Mouse (Mus musculus) cerebellum, adult 11-12 months (tissue): ENCODE data around the gene Myom1.
A peak's percentile ranks its signal among the peaks of the same experiment; 100 is the strongest.

Source experiments
- DNase-seq: peaks from one replicate; pipeline ENCODE4 v3.0.0; 2022

The Myom1 gene

GRCm38 (mm10) chr17:71018616-71019308, 16.3 kb downstream of the Myom1 start:
- DNase-seq = no peak

GRCm38 (mm10) chr17:71019309-71019655, 16.8 kb downstream of the Myom1 start:
- DNase-seq = no peak

DNA sequence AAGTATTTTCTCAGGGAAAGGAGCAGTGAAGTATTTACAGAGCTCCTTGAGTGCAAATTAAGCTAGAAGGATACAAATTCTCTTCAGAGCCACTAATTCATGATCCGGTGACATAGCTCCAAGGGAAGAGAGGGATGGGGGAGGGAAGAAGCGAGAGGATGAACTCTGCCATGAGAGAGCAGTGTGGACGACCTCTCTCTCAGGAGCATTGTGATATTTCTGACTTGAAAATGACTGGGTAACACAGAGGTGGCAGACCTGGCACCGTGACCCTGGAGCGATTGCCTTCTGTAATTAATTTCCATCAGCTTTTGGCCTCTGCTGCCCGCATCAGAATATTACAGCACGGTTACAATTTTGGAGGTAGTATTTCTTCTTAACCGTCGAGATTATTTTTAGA, 17.4 kb downstream of the Myom1 start:
- no peak for DNase-seq

GRCm38 (mm10) chr17:71022841-71023240, 20.4 kb downstream of the Myom1 start:
- no peak for DNase-seq

DNA sequence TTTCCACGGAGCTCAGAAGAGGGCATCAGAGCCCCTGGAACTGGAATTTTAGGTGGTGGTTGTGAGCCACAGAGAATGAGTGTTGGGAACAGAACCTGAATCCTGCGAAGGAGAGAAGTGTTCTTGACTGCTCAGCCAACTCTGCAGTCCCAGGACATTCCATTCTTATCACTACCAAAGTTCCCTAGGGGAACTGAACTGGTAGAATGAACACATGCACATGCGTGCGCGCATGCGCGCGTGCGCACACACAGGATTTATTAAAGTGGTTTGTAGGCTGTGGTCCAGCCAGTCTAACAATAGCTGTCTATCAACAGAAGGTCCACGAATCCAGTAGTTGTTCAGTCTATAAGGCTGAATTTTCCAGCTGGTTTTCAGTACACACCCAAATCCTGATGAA, 21.6 kb downstream of the Myom1 start:
- DNase-seq = no peak

DNA sequence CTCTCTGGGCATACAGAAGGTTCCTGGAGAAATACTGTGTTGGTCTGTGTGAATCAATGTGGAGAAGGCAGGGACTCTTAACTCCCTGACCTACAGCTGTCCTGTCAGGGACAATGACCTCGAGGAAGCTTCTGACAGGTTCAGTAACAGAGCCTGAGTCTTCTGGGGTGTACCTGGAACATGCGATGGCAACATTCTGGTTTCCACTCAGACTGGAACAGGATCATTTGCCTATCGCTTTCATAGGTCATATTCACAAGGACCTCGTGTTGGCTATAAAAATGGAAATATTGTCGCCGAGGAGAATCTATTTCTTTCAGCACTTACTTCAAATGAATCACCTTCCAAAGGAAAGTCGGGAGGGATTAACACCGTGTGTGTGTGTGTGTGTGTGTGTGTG, 23.5 kb downstream of the Myom1 start:
- DNase-seq = no peak

DNA sequence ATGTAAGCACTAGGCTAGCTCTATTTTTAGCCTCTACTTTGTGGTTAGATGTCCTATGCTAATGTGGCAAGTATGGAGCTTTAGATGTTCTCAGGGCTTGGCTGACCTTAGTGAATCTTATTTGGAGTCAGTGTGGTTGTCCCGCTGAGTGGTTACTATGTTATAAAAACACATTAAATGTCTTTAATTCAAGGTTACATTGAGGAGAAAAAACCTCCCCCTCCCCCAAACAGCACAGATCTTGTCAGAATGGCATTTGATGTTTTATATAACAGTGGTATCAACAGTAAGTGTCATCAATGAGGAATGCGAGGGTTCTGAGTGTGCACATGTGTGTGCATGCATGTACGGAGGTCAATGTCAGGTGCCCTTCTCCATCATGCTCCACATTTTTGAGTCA, 24.8 kb downstream of the Myom1 start:
- DNase-seq = no peak

GRCm38 (mm10) chr17:71032719-71033118, 30.3 kb downstream of the Myom1 start:
- no peak for DNase-seq

DNA sequence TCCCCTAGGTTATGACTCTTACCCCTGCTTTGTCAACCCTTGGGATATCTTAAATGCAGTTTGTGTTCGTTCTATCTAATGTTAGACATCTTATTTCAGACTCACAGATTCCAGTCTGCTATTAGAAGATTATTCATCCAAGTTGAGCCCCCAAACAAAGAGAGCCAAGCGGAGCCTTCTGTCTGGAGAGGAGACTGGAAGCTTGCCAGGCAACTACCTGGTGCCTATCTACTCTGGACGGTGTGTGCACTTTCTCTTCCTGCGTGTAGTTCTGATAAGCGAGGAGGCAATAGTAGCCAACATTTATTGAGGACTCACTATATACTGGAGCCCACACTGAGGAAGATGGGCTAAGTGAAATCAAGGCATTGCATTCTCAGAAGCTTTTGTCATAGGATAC, 32.0 kb downstream of the Myom1 start:
- no peak for DNase-seq

DNA sequence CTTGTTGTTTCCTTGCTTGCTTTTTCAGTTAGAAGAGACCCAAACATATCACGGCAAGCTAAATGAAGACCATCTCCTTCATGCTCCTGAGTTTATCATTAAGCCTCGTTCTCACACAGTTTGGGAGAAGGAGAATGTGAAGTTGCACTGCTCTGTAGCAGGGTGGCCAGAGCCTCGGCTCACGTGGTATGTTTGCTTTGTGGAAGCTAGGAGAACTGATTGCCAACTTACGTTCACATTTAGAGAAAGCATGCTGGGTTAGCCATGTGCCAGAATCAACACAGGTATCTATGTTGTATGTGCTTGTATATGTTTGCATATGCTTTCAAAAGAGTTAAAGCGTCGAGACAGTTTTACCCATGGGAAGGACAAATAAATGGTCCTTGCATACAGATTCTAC, 34.8 kb downstream of the Myom1 start:
- no peak for DNase-seq

DNA sequence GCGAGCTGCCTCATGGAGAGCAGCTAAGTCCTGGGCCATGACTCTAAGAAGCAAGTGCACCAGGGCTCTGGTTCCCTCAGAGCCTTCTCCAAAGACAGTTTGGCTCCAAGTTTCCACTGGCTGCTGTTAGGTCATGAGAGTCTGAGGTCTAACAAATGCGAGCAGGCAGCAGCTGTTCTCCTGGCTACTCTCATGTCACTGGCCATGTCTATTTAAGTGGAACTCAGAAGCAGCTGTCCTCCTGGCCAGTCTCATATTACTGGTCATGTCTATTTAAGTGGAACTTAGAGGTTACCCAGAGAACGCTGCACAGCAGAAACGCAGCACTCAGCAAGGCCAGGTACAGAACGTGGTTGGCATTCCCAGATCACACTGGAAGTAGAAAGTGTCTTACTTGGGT, 36.4 kb downstream of the Myom1 start:
- no peak for DNase-seq

GRCm38 (mm10) chr17:71039851-71040581, 37.6 kb downstream of the Myom1 start:
- no peak for DNase-seq

DNA sequence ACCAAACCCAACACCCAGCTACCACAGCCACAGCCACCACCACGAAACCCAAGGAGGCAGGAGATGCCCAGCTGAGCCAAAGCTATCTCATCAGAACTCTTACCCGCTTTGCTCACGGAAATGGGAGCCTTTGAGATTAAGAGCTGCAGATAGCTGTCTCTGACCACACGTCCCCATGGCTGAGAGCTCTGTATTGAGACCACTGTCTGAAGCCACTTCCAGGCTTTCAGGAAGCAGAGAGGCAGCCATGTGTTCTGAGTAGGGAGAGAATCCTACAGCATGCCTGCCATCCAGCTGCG, 38.1 kb downstream of the Myom1 start:
- no peak for DNase-seq

DNA sequence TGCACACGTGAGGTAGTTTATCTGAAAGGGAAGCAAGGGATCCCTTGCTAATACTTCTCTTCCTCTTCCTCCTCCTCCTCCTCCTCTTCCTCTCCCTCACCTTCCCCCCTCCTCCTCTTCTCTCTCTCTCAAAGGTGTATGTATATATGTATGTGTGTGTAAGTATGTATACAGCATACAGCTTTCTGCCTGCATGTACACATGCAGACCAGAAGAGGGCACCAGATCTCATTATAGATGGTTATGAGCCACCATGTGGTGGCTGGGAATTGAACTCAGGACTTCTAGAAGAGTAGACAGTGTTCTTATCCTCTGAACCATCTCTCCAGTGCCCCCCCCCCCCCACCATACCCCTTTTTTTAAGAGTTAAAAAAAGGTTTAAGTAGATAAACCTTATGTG, 40.2 kb downstream of the Myom1 start:
- no peak for DNase-seq

DNA sequence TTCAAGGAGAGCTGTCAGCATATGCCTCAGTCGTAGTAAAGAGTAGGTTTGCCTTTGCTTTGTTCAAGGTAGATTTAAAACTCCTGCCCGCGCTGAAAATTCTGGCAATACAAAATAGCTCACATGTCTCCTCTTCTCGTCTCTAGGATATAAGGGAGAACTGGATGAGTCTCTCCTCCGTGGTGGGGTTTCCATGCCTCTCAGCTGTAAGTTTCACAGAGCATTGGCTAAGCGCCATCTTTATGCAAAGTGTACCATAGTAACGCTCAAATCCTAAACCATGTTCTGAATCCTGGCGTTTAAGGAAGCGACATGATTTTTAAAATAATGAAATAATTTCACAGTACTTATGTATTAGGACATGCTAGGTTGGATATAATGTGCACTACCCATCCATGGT, 43.2 kb downstream of the Myom1 start:
- DNase-seq = no peak

DNA sequence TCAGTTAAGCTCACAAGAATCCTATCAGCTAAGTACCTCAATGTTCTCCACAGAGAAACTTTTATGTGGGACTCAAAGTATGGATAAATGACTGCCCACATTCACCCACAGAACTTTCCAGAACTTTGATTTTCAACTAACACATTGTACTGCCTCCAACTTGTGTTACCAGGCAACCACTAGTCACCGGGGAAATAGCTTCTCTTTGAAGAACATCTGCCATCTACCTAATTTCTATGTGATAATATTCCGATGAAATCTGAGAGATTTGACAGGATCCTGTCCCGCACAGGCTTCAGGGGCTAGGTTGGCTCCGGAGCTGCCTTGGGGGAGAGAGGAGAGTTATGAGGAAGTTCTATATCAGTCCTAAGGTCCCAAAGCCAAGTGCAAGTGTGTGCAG, 44.4 kb downstream of the Myom1 start:
- DNase-seq = no peak

- no peak for DNase-seq
Observed at GRCm38 (mm10) chr17:71049292-71049691, 46.9 kb downstream of the Myom1 start.

DNA sequence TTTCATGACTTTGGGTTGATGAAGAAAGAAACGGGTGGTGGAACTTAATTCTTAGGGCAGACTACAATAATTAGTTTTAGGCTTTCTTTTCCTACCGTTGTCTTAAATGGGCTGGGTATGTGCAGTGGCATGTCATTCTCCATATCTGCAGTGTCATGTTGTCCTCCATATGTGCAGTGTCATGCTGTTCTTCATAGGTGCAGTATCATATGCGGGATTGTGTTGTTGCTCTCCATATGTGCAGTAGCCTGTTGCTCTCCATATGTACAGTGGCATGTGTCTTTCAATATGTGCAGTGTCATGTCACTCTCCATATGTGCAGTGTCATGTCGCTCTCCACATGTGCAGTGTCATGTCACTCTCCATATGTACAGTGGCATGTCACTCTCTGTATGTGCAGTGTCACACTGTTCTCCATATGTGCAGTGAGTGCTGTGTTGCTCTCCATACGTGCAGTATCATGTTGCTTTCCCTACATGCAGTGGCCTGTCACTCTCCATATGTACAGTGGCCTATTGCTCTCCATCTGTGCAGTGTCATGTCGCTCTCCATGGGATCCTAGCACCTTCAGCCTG, 50.8 kb downstream of the Myom1 start:
- DNase-seq = no peak

DNA sequence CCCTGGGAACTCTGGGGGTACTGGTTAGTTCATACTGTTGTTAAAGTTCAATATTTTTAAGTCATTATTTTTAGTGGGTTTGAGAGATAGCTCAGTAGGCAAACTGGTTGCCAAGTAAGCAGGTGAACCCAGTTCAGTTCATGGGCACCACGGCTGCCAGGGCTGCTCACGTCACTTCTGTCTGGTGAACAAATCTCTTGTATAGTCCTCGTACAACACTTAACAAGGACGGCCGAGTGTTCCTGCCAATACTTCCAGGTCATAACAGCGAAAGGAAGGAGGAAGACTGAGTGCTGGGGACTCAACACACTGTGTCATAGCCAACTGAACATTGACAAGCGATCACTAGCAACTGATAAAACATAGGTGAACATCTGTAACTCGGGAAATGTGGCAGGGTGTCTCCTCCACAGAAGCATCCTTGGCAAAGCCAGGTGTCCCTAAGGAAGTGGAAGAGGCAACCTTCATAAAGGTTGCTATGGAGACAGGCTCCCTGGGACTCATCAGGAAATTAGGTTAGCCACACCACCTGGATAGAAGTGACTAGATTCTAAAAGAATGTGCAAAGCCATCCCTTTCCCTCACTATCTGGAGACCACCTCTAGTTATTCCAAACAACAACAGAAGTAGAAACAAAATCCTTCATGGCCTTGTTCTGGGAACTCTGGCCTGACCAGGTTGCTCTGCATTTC, 52.9 kb downstream of the Myom1 start:
- DNase-seq = peak; percentile 11

- no peak for DNase-seq
Observed at GRCm38 (mm10) chr17:71056405-71056804, 54.0 kb downstream of the Myom1 start.

DNA sequence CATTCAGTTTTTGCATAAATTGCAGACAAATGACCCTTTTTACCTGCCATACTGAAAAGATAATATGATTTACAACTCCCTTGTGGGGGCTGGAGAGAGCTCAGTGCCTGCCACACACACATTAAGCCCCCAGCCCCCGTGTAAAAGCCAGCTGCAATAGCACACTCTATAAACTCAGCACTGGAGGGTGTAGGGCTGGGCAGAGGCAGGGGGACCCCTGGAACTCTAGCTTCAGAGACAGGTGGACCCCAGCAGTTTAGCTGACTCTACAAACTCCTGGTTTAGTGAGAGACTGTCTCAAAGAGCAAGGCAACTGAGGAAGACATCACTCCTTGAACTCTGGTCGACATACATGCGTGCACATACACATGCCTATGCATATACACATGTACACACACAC, 55.3 kb downstream of the Myom1 start:
- DNase-seq = no peak

- no peak for DNase-seq
Observed at GRCm38 (mm10) chr17:71059213-71059612, 56.8 kb downstream of the Myom1 start.

GRCm38 (mm10) chr17:71062049-71062560, 59.7 kb downstream of the Myom1 start:
- DNase-seq = no peak
